Mouse (Mus musculus) heart, postnatal 0 days (tissue): ENCODE results near the gene Epm2aip1. TPM values are rescaled to one million over a fixed set of nuclear protein-coding genes. Genes with fewer than 3 reads are reported as not detected.

ENCODE experiments used
- ATAC-seq: fragments of 200-750 bp; cut with Nextera tagmentation; 2 replicates; pipeline ENCODE4 v1.8.0; 2017; ENCODE audit warnings: low read depth, moderate number of reproducible peaks, moderate library complexity; ENCODE audit not compliant: insufficient read depth
- DNase-seq: peaks from one replicate; pipeline ENCODE4 v3.0.0-alpha.2; 2016; ENCODE audit warnings: low spot score
- H3K27ac ChIP-seq: fragments of 300-500 bp; sonication (generic); 2 replicates; pipeline ENCODE4 v1.5.1; 2014; ENCODE audit warnings: low read depth, mild to moderate bottlenecking
- H3K27me3 ChIP-seq: fragments of 300-500 bp; sonication (generic); 2 replicates; pipeline ENCODE4 v1.6.1; 2014; ENCODE audit warnings: low read length, mixed read lengths; ENCODE audit not compliant: control insufficient read depth, insufficient read depth
- H3K36me3 ChIP-seq: fragments of 300-500 bp; sonication (generic); replicated peaks from 2 replicates; pipeline ENCODE4 v1.6.1; 2014; ENCODE audit warnings: low read length, mixed read lengths; ENCODE audit not compliant: control insufficient read depth, insufficient read depth
- H3K4me1 ChIP-seq: fragments of 300-500 bp; sonication (generic); 2 replicates; pipeline ENCODE4 v1.6.1; 2014; ENCODE audit warnings: antibody characterized with exemption; ENCODE audit not compliant: control insufficient read depth, insufficient read depth
- H3K4me2 ChIP-seq: fragments of 300-500 bp; sonication (generic); 2 replicates; pipeline ENCODE4 v1.6.1; 2014; ENCODE audit warnings: low read depth, mild to moderate bottlenecking, low read length, moderate library complexity
- H3K4me3 ChIP-seq: fragments of 300-500 bp; sonication (generic); 2 replicates; pipeline ENCODE4 v1.5.1; 2014; ENCODE audit warnings: low read depth, low read length
- H3K9ac ChIP-seq: fragments of 300-500 bp; sonication (generic); replicated peaks from 2 replicates; pipeline ENCODE4 v1.6.1; 2014; ENCODE audit warnings: low read depth, low read length, mixed read lengths
- H3K9me3 ChIP-seq: fragments of 300-500 bp; sonication (generic); replicated peaks from 2 replicates; pipeline ENCODE4 v1.6.1; 2016; ENCODE audit warnings: low read length; ENCODE audit not compliant: control insufficient read depth
- CTCF ChIP-seq: IDR thresholded peaks from 2 replicates; pipeline ENCODE4 v1.5.1; 2016; ENCODE audit warnings: antibody characterized with exemption, control low read depth, low read depth
- EP300 ChIP-seq: IDR thresholded peaks from 2 replicates; pipeline ENCODE4 v1.6.1; 2016; ENCODE audit warnings: antibody characterized with exemption, low read depth
- WGBS: fragments of 180-500 bp; shearing (Covaris S2); extraction: QIAGEN DNeasy Blood & Tissue Kit; methylation state at CpG from one replicate; pipeline ENCODE4 v1.1.7; 2014; 5-methylcytosine and 5-hydroxymethylcytosine counted together
- polyA plus RNA-seq: library from polyadenylated mRNA; unstranded; fragments of >200 nt; fragmentation: Nextera tagmentation; extraction: Ambion mirVana; gene quantifications from 2 replicates; pipeline ENCODE4 v1.2.1, GENCODE M21; 2015
- total RNA-seq: library from RNA; depleted of rRNA; stranded (reverse); fragments of >200 nt; gene quantifications from 2 replicates; pipeline ENCODE4 v1.2.3, GENCODE M21; 2014; ENCODE audit warnings: low replicate concordance

Gene Epm2aip1
- total and polyA plus RNA-seq, 2 experiments from 2014 or later: 15.6 to 28.2 TPM

GRCm38 (mm10) chr9:111304036-111304435 lies 32.3 kb downstream of the Epm2aip1 start:
- Histone ChIP-seq H3K27me3 (0 out of 2 replicates have a peak, but pooled peaks cover 6% of the 10 kb centered on the region), H3K4me3 (no peak overlapping the region), H3K4me2 (no peak overlapping the region), H3K36me3 (no peaks in the 10 kb centered on the region), H3K27ac (no peak overlapping the region), H3K9ac (no peak overlapping the region), H3K9me3 (no peaks in the 10 kb centered on the region), H3K4me1 (no peaks in the 10 kb centered on the region)
- no peak for DNase-seq
- TF ChIP-seq EP300 (no peak), CTCF (no peak)
- no peak for ATAC-seq
- WGBS: 84% methylated on average over 6 of the region's 6 CpGs

- H3K4me1 ChIP-seq: no peaks in the 10 kb centered on the region
- ATAC-seq (no peak), DNase-seq (no peak)
- no peak overlapping the region for H3K4me2 ChIP-seq
- TF ChIP-seq EP300 (no peak), CTCF (no peak)
- H3K27ac ChIP-seq: no peak overlapping the region
- no peak overlapping the region for H3K4me3 ChIP-seq
- H3K9ac ChIP-seq: no peak overlapping the region
- no peaks in the 10 kb centered on the region for H3K36me3 ChIP-seq
- peaks cover 12% of the 10 kb centered on the region; the same call in 1 of the 2 replicates for H3K9me3 ChIP-seq
- 76% methylated on average over 7 of the region's 7 CpGs for WGBS
- peaks cover 25% of the 10 kb centered on the region for H3K27me3 ChIP-seq
Observed at GRCm38 (mm10) chr9:111306142-111306541, 34.4 kb downstream of the Epm2aip1 start.

DNA sequence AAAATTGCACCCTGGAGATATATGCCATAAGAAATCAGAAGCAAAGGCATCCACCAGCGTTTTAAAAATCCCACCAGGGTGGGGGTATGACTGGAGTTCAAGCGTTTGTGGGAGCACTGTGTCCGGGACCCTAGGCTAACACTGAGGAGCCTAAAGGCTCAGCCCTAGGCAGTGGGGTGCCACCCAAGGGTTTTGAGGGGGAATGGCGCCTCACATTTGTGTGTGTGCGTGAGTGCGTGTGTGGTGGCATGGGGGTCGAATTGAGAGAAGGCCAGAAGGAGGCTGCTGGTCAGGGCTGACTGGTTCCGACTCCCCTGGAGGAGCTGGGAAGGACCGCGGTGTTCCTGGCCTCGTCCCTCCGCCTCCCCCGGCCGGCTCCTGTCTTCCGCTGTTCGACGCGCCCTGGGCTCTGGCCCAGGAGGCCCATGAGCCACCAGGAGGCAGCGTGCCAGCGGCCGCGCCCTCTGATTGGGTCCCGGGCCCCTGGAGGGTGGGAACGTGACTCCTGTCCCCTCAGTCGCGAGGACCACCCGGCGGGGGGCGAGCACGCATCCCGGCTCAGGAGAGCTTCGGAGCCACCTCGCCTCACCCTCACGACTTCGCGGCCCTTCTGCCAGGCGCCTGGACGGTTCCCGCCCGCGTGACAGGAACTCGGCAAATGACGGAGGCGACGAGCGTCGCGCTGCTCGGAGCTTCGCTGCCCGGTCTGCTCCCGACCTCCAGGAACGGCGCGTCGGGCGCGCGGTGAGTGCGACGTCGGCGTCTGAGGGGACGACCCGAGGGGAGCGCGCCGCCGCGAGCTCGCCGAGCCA lies 39.5 kb downstream of the Epm2aip1 start, which contains the start of gene Trank1:
Trank1 (plus strand) TSS at position 709 of the 812 bp plus-strand sequence.
- ATAC-seq: peak; percentile 17; the same call in 1 of the 2 replicates
- H3K4me1 ChIP-seq: 0 out of 2 replicates have a peak, but pooled peaks cover 5% of the 10 kb centered on the region
- H3K27me3 ChIP-seq: peaks cover 54% of the 10 kb centered on the region
- no peak for TF ChIP-seq CTCF
- TF ChIP-seq EP300: no peak
- H3K4me2 ChIP-seq: peak within 1 kb of the TSS; percentile 65
- H3K4me3 ChIP-seq: peak within 1 kb of the TSS; percentile 43
- 11% methylated on average over 69 of the region's 72 CpGs for WGBS
- peaks cover 13% of the 10 kb centered on the region; the same call in 1 of the 2 replicates for H3K9me3 ChIP-seq
- DNase-seq: no peak
- no peak within 1 kb of the TSS for H3K9ac ChIP-seq
- H3K27ac ChIP-seq: no peak within 1 kb of the TSS
- H3K36me3 ChIP-seq: no peaks in the 10 kb centered on the region

DNA sequence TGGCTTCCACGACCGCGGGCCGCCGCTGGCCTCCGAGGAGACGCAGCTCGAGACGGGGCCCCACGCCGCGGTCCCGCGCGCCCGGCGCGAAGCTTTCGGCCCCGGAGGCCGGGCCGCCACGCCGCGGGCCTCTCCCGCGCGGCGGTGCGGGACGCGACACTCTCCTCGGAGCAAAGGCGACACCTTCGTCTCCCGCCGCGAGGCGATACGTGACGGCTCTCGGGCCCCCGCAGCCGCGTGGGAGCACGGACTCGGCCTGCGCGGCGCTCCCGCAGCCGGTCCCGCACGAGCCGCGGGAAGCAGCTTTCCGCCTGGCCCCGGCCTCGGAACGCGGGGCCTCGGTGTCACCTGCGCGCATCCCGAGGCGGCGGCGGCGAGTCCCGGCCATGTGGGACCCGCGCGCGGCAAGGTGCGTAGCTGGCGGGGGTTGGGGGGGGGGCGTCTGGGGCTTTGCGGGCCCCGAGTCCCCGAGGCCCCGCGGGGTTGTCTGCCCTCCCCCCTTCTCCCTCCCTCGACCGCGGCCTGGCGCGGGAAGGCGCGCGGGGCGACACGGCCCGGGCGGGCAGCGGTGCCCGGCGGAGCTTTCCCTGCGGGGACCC lies 40.2 kb downstream of the Epm2aip1 start:
- no peak overlapping the region for H3K27ac ChIP-seq
- DNase-seq (no peak), ATAC-seq (no peak)
- H3K36me3 ChIP-seq: no peaks in the 10 kb centered on the region
- no peak overlapping the region for H3K9ac ChIP-seq
- 2% methylated on average over 52 of the region's 98 CpGs for WGBS
- peaks cover 54% of the 10 kb centered on the region for H3K27me3 ChIP-seq
- H3K4me2 ChIP-seq: peak overlapping the region; percentile 65
- TF ChIP-seq EP300 (no peak), CTCF (no peak)
- peak overlapping the region; percentile 43 for H3K4me3 ChIP-seq
- H3K9me3 ChIP-seq: peaks cover 13% of the 10 kb centered on the region; the same call in 1 of the 2 replicates
- H3K4me1 ChIP-seq: 0 out of 2 replicates have a peak, but pooled peaks cover 5% of the 10 kb centered on the region

GRCm38 (mm10) chr9:111312442-111313141 lies 40.9 kb downstream of the Epm2aip1 start:
- H3K36me3 ChIP-seq: no peaks in the 10 kb centered on the region
- TF ChIP-seq EP300 (no peak), CTCF (no peak)
- ATAC-seq (peak; percentile 27; the same call in 1 of the 2 replicates), DNase-seq (no peak)
- H3K4me1 ChIP-seq: 0 out of 2 replicates have a peak, but pooled peaks cover 5% of the 10 kb centered on the region
- H3K4me2 ChIP-seq: peak overlapping the region; percentile 65
- H3K27ac ChIP-seq: no peak overlapping the region
- H3K4me3 ChIP-seq: peak overlapping the region; percentile 43
- WGBS: under 1% methylated on average over 39 of the region's 59 CpGs
- H3K9ac ChIP-seq: no peak overlapping the region
- peaks cover 13% of the 10 kb centered on the region; the same call in 1 of the 2 replicates for H3K9me3 ChIP-seq
- peaks cover 54% of the 10 kb centered on the region for H3K27me3 ChIP-seq
